Mouse (Mus musculus) thymus, postnatal 10 days (tissue): ENCODE data around the gene Rassf2.

Experiments
- DNase-seq, 2 experiments: peaks; one replicate each; pipeline ENCODE4 v3.0.0; 2021; ENCODE audit warnings: low spot score in 2 of 2

Rassf2 gene

GRCm38 (mm10) chr2:132005445-132005844 is 24.6 kb downstream of the Rassf2 start:
- no peak for DNase-seq

GRCm38 (mm10) chr2:132004495-132005136 is 25.4 kb downstream of the Rassf2 start:
- DNase-seq: no peak

GRCm38 (mm10) chr2:132003916-132004315 is 26.1 kb downstream of the Rassf2 start:
- no peak for DNase-seq

- DNase-seq: no peak
Observed at GRCm38 (mm10) chr2:132001696-132002334, 28.2 kb downstream of the Rassf2 start.

- DNase-seq: no peak
Observed at GRCm38 (mm10) chr2:131997356-131997755, 32.7 kb downstream of the Rassf2 start.

- DNase-seq: no peak
Observed at GRCm38 (mm10) chr2:131996369-131996768, 33.7 kb downstream of the Rassf2 start.

GRCm38 (mm10) chr2:131995742-131996141 is 34.3 kb downstream of the Rassf2 start:
- no peak for DNase-seq

GRCm38 (mm10) chr2:131994971-131995370 is 35.1 kb downstream of the Rassf2 start:
- no peak for DNase-seq

GRCm38 (mm10) chr2:131993563-131994088 is 36.4 kb downstream of the Rassf2 start:
- DNase-seq: no peak

- DNase-seq: no peak
Observed at GRCm38 (mm10) chr2:131993151-131993550, 36.9 kb downstream of the Rassf2 start.

GRCm38 (mm10) chr2:131992487-131992886 is 37.6 kb downstream of the Rassf2 start:
- no peak for DNase-seq

GRCm38 (mm10) chr2:131988550-131988949 is 41.5 kb downstream of the Rassf2 start:
- no peak for DNase-seq

- no peak for DNase-seq
Observed at GRCm38 (mm10) chr2:131987950-131988349, 42.1 kb downstream of the Rassf2 start.

GRCm38 (mm10) chr2:131982546-131983196 is 47.4 kb downstream of the Rassf2 start:
- peak; percentile 42 to 70 for DNase-seq

GRCm38 (mm10) chr2:131980866-131981265 is 49.2 kb downstream of the Rassf2 start:
- DNase-seq: no peak

GRCm38 (mm10) chr2:131976663-131977062 is 53.4 kb downstream of the Rassf2 start:
- no peak for DNase-seq

GRCm38 (mm10) chr2:131971098-131971497 is 59.0 kb downstream of the Rassf2 start:
- no peak for DNase-seq

- no peak for DNase-seq
Observed at GRCm38 (mm10) chr2:131970597-131970996, 59.5 kb downstream of the Rassf2 start.

GRCm38 (mm10) chr2:131961671-131962070 is 68.4 kb downstream of the Rassf2 start:
- no peak for DNase-seq

GRCm38 (mm10) chr2:131957731-131958222 is 72.3 kb downstream of the Rassf2 start:
- no peak for DNase-seq

GRCm38 (mm10) chr2:131956336-131957256 is 73.5 kb downstream of the Rassf2 start:
- DNase-seq: no peak
